Mouse (Mus musculus) mouse trophoblast stem cell (cell line): ENCODE results near the gene Eif6.

Experiments
- in situ Hi-C, 2 experiments: fragments of 300-500 bp; cut with MseI, MboI; formaldehyde crosslinking; loops; 2 replicates in 1 of 2; 3 replicates in 1 of 2; pipeline ENCODE4 v1.15.1; 2025

Gene Eif6

DNA sequence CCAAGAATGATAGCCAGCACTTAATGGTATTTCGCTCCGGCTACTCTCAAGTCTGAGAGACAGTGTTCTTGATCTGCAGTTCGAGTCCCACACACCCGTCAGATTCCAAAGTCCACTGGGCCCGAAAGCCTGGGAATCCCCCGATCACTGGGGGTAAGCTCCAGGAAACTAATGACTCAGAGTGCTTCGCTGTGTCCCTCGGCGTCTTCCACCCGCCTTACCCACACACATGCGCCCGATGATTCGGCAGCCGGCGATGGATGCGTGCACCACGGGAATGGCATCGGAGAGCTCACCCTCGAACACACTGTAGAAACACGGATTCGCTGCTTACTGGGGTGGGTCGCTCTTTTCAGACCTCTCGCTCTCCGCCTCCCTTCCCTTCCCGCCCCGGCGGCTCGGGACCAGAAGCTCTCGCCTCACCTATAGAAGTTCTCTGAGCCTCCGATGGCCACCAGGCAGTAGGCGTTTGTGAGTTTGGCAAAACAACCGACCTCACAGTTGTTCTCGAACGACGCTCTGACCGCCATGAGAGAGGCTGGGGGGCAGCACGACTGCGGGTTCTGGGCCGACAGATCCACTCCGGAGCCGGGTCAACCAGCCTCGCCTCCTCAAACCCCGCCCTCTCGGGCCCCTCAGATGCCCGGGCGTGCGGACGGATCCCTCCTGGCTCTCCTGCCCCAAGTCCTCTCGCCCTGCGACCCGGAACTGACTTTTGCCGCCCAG is 658 bp downstream of the Eif6 start:
- in situ Hi-C loops = no loop called here

DNA sequence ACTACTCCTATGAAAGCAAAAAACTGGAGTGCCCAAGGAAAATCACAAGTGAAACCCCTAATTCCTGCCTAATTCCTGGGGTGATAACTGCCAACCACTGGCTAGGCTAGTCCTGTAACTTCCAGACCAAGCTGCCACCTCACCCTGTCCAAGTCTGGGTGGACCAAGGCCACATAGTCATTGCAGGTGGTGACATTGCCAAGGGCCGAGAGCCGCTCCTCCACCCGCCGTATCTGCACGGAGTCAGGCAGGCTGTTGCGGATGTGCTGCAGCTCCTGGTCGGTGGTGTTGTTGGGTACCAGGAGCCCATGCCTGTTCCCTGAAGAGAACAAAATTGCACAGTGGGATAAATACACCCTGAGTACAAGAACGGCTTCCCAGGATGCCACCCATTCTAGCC is 3.0 kb downstream of the Eif6 start:
- in situ Hi-C loops = no loop called here

DNA sequence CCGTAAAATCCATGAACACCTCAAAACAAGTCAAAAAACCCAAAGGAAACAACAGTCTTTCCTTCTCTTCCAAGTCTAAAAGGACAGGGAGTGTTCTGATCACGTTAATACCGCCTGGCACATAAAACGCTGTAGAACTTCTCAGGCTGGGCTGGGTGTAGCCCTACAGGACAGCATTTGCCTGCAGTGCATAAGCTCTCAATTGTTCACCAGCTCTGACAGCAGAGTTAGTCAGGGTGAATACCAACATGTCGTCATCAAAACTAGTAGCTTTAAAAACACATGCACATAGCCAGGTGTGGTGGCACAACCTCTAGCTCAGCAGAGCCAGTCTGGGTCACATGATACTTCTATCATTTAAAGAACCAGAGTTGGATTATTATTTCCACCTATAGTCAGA is 5.9 kb downstream of the Eif6 start:
- in situ Hi-C loops = no loop called here

DNA sequence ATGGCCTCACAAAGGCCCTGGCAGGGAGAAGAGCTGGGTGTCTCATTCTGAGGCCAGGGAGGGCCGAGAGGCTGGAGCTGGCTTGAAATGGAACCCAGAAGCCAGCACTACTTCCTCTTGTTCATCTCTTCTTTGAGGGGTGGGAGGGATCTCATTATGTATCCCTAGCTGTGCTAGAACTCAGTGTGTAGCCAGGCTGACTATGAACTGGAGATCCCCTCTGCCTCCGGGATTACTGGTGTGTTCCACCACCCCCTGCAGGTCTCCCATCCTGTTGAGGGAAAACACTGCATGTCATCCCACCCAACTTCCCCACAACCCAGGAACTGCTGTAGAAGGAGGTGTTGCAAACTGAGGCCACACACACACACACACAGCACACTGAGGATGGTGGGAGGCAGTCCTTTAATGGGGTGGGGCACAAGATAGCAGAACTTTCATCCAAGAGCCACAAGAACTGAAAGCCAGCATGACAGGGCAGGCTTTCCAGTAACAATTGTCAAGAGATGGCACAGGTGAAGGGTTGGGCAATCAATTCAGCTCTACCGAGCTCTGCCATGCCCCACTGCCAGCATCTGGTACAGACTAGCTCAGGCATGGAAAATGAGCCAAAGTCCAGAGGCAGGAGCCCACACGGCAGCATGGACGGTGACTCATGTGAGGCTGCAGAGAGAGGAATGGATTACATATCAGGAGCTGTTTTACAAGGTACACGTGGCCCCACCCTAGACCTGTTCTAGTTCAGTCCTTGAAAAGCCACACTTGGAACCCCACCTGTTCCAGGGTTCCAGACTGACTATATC is 7.1 kb downstream of the Eif6 start:
- in situ Hi-C loops = no loop called here

DNA sequence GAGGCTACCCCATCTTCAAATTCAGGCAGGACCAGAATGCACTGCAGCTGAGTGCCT is 7.5 kb downstream of the Eif6 start, which contains the start of gene BC029722:
BC029722 (minus strand) TSS at position 35 of the 57 bp plus-strand sequence.
- in situ Hi-C loops = no loop called here

DNA sequence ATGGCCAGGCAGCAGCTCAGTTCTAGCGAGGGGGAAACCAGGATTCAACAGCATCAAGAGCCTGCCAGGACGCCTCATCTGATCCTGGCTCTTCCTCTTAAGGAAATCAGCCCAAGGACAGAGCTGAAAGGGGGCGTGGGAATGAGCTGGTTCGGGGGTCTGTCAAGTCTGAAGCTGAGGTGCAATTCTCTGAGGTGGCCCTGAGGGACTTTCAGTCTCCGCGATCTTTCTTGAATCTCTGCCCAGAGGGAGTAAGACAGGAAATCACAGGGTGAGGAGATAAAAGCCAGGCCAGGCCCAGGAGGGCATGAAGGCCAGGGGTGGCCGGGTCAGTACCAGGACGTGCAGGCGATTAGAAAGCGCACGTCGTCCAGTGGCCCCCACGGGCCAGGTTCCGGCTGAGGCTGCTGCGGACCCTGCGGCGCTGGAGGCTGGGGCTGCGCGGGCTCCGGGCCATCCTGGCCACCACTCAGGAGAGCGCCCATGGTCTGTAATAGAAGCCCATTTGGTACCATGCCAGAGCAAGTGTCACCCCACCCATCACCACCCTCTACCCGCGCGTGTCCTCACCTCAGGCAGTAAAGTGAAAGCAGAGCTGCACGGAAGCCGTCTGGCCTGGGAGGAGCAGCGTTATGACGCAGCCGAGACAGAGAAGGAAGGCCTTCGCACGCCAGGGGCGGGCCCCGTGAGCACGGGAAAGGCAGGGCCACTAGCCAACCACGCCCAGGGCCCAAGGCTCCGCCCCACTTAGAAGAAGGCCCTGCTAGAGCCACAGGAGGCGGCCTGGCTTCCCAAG is 7.9 kb downstream of the Eif6 start:
- in situ Hi-C loops = no loop called here

DNA sequence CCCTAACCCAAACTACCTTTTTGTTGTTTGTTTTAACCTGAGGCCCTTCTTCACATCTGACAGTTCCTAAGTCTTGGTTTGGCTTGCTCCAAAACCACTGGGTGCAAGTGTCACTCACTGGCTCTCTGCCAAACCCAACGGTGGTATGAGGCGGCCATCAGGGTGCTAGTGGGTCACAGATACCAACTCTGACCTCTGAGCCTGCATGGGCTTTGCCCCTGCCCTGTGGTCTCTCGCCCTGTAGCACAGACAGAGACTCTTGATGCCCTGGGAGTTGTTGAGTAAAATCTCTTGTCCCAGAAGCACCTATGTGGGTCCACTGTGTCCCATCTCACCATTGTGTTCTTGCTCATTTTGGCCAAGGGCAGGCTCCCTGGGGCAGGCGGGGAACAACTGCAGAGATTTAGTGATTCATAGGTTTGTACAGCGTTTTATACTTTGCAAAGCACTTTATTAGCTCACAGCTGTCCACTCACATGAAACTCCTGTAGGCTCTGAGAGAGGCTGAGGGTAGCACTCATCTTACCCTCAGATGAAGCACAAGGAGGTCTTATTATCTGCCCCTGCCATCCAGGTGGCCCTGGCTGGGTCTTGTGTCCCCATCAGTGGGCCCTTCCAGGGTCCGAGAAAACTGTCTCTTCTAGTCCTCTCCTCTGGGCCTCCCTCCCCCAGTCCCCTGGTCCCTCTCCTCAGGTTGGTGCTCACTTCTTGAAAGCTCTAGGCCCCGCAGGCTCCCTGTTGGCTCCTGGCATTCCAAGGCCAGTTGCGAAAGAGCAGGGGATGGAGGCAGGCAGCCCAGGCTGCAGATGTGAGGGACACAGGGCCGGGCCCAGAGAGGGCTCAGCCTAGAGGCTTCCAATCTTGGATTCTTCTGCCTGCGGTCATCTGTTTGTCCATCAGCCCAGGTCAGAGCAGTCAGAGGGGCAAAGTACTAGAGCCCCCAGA is 9.2 kb downstream of the Eif6 start:
- in situ Hi-C loops = no loop called here

DNA sequence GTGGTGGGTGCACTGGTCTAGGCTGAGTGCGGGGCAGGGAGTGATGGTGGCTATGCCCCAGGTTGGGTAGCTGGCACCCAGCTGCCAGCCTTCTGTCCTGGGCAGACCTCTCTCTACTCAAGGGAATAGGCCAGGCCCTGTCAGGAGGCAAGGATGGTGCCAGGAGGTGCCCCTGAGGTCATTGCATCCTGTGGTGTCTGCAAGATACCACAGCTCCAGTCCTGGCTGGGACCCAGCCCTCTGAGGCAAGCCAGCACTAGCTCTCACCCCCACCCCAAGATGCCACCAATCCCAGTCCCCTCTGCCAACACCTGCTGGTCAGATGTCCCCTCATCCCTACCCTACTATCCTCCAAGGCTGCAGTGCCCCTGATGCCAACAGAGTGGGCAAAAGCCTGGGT is 10.5 kb downstream of the Eif6 start:
- in situ Hi-C loops = no loop called here

DNA sequence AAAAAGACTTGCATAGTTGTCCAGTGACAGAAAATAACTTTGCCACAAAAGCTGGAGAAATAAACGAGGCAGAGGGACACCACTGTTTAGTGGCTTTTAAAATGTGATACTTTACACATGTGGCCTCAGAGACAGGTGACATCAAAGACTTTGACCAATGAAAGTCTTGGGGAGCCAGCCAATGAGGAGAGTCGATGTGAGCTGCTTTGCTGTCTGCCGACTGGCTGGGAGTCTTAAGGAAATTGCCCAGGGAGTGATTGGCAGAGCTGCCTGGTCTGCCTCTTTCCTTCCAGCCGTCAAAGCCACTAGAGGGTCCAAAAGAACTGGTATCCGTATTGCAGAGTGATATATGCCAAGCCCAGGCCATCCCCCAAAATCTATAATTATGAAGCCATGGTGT is 11.9 kb downstream of the Eif6 start:
- in situ Hi-C loops = no loop called here

DNA sequence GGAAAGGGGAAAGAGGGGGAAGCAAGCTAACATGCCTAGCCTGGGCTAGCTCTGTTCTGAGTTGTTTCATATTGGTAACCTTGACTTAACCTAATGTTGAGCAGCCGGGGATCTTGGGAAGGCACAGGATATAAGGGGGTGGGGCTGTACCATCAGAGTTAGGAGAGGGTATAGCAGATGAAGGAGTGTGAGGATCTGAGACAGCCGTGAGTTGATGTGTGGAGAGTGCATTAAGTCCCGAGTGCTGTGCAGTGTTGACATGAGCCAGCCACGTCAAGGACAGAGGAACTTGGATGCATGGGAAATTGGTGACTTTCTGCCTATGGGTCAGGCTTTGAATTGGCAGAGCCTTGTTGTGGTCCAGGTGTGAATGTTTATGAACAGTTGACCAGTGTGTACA is 14.1 kb downstream of the Eif6 start:
- in situ Hi-C loops = no loop called here

DNA sequence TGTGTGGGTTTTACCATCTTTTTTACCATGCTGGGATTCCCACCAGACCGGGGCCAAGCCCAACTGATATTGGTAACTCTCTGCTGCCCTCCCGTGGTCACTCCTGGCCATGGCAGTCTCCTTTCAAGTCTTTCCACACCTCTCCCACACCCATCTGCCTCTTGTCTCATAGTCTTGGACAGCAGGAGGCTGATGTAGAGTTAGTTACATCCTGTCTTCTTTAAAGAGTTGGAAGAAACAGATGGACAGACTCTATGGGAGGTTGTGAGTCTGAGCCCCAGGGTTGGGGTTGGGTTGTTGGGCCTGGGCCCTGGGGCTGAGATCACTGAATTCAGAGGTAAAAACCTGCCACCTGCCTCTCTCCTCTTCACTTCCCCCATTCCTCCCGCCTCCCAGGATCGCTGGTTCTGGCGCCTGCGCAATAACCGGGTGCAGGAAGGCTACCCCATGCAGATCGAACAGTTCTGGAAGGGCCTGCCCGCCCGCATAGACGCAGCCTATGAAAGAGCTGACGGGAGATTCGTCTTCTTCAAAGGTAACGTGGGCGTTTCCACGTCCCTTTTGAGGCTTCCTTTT is 14.8 kb downstream of the Eif6 start:
- in situ Hi-C loops = no loop called here

DNA sequence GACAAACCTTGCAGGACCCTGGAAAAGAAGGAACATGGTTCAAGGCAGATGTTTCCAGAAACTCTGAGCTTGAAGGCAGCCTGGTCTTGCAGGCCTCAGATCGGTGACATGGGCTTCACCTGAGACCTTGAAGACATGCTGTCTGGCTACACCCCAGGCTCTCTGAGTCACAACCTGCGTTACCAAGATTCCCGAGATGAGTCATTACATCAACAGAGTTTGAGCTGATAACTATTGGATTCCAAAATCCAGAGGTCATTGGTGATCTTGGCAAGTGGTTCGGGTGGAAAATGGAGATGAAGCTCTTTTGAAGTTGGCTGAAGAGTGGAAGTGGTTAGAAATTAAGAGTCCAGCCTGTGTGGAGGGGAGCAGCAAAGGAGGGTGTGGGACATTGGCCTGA is 17.1 kb downstream of the Eif6 start:
- in situ Hi-C loops = no loop called here

DNA sequence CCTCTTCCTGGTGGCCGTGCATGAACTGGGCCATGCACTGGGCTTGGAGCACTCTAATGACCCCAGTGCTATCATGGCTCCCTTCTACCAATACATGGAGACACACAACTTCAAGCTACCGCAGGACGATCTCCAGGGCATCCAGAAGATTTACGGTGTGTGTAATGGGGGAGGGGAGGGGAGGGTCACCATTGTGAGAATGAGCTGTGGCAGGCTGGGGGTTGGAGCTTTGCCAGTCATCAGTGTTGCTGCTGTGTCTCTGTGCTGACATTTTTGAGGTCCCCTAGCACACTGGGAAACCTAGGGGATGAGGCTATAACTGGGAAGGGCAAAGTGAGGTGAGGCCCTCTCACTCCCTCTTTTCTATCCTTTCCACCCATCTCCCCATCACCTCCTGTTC is 19.3 kb downstream of the Eif6 start:
- in situ Hi-C loops = no loop called here

DNA sequence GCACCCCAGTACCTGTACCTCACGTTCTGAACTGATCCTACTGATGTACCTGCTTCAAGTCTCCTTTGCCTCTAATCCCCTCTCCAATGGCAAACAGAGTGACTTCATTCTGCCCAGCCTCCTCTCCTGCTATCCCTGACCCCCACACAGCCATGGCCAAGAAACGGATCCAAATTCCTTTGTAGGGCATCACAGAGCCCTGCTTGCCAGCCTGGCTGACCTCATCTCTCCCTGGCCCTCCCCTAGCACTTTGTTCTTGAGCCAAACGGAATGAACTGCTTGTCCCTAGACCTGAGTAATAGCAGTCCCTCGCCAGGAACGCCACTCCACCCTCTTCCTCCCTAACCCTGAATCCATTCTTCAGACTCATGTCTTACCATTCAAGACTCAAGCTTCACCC is 20.2 kb downstream of the Eif6 start:
- in situ Hi-C loops = no loop called here

DNA sequence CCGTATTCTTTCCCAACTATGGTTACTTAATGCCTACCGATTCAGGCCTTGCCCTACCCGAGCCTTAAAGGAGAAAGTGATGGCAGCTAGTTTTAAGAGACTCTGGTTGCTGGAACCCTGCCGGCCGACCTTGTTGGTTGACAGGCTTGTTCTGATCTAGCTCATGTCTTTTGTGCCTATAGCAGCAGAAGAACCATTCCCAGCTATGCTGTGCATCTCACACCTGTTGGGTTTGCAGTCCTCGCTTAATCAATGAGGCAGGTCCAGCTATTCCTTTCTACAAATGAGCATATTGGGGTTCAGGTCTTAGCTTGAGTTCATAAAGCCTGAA is 20.8 kb downstream of the Eif6 start:
- in situ Hi-C loops = no loop called here

DNA sequence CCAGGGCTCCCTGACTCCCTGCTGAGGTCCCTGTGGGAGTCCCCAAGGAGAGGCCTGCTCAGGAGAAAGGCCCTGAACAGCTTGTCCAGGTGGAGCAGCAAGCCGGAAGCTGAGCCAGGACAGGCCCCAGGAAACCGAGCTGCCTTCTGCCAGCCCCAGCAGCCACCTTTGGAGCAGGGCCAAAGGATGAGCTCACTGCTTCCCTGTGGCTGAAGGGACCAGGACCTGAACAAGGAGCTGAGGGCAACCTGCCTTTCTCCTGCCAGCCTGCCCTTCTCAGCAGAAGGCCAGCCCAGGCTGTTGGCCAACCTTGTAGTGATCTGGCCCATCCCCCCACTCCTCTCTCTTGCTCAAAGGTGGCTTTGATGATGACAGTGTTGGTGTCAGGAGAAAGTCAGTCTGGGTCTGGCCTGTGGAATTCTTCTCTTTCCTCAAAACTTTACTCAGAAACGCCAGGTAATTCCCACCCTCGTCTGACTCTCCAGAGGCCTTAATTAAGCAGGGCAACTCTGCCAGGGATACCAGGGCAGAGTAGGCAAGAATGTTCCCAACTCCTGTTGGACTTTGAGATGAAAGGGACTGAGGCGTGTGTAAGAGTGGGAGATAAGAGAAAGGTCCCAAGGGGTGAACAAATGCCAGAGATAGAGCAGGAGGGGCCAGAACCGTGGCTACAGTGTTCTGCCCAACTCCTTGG is 21.3 kb downstream of the Eif6 start:
- in situ Hi-C loops = no loop called here

DNA sequence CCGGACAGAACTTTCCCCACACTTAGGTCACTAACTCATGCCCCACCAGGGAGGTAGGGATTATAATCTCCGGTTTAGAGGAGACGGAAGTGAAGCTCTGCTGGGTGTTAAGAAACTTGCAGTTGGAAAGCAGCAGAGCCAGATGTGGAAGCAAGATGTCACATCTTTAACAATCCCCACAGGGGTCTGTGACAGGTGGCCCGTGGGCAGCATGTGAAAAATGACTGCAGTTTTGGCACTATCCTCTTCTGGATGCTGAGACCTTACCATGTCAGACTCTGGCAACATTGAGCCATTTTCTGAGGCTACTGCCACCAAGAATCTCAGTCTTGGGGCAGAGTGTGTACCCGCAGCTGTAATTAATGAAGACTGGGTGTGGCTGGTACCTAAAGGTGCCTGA is 22.7 kb downstream of the Eif6 start:
- in situ Hi-C loops = no loop called here

DNA sequence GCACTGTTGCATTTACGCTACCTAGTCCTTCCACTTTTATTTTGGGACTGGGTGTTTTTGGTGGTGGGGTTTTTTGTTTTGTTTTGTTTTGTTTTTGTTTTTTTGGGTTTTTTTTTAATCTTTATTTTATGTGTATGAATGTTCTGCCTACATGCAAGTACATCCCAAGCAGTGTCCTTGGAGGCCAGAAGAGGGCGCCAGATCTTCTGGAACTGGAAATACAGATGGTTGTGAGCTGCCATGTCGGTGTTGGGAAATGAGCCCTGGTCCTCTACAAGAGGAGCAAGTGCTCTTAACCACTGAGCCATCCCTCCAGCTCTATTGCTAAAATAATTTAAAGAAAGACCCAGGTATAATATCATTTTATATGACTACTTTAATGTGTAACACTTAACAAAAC is 24.0 kb downstream of the Eif6 start:
- in situ Hi-C loops = no loop called here

DNA sequence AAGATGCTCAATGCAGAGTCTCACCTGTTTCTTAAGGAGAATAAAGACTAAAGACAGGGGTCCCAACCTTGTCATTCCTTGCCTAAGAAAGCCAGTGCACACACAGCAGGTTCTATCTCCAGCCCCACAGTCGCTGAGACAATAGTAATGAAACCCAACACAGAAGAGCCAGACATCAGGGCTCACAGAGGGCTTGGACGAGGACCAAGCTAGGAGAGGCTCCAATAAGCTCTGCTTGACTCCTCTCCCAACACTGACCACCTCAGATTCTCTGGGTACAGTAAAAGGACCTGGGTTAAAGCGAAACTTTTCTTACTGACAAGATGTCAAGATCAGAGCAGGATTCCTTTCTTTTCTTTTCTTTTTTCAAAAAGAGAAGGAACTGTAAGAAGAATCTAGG is 28.1 kb downstream of the Eif6 start:
- in situ Hi-C loops = no loop called here

DNA sequence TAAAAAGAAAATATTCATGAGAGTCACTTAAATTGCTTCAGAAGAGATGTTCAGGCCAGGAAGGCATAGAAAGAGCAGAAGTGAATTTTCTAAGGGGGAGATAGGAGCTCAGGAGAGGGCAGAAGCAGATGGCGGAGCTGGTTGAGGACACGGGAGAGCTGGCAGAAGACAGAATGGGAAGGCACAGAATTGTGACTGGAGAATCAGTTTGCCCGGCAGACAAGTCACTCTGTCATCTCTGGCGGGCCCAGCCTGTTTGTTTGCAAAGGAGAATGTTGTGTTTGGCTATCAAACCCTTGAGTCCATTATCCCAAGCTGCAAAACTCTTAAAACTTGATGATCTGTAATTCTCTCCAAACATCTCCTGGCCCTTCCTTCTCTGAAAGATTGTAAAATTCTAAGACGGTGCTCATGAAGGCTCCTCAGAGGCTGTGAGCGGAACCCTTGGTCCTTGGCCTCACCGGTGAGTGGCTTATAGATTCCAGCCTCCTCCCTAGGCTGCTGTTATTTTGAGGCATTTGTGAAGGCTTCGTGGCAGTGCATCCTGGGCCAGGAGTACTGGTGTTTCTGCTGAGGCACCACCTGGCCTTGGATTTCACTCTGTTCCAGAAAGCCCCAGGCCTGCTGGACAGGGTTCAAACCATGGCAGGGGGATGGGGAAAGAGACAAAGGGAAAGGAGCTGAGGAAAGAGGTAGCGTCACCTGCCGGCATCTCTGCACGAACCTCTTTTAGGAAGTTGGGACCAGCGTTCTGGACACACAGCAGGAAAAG is 31.9 kb downstream of the Eif6 start:
- in situ Hi-C loops = no loop called here

DNA sequence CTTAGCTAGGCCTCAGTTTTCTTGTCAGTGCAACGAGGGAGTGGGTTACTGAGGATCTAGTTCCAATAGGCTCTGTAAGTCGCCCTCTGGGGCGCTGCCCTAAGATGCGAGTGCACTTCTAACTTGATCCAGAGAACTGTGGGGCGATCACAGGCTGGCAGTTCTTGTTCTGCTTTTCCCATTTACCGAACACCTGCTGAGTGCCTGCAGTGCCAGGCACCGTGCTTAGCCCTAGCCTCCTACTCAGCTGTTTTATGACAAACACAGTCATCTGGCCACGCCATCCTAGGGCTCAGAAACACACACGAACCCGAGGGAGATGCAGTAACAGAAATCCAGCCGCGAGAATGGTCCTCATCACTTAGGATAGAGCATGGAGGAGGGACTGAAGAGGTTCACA is 33.8 kb downstream of the Eif6 start:
- in situ Hi-C loops = no loop called here
